Mouse (Mus musculus) A20 (cell line): ENCODE measurements around the gene Rbm12.
A peak's percentile ranks its signal among the peaks of the same experiment; 100 is the strongest.
"Not testable (repeated sequence)": the region's sequence is repeated elsewhere in the genome, so short reads cannot be mapped to it uniquely, and the experiment has no call there.

ENCODE experiments used
- DNase-seq: peaks from one replicate; pipeline ENCODE4 v3.0.0-alpha.2; 2011; ENCODE audit warnings: low read depth, low spot score

Gene Rbm12

GRCm38 (mm10) chr2:156111358-156112079 lies at the start of gene Rbm12, which contains the start of gene Cpne1:
Gene Rbm12 (minus strand): TSS chr2:156111978.
Gene Cpne1 (minus strand): TSS chr2:156111965.
- DNase-seq, result peak; percentile 95

DNA sequence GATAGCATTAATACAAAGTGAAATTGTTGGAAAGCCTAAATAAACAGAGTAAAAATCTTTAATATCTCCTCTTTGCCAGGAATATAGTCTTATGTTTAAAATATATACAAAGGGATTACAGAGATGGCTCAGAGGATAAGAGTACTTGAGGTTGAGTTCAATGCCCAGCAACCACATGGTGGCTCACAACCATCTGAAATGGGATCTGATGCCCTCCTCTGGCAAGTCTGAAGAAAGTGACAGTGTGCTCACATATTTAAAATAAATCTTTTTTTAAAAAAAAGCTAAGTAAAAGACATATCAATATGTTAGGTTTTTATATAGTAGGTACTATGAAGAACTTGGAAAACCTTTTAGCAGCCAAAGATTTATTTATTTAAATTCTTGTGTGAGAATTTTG lies 39.8 kb upstream of the Rbm12 start:
- no peak for DNase-seq

- no peak for DNase-seq
Measured at GRCm38 (mm10) chr2:156147316-156147915, 35.6 kb upstream of the Rbm12 start.

- DNase-seq, result peak; percentile 37
Measured at GRCm38 (mm10) chr2:156146272-156146989, 34.7 kb upstream of the Rbm12 start.

DNA sequence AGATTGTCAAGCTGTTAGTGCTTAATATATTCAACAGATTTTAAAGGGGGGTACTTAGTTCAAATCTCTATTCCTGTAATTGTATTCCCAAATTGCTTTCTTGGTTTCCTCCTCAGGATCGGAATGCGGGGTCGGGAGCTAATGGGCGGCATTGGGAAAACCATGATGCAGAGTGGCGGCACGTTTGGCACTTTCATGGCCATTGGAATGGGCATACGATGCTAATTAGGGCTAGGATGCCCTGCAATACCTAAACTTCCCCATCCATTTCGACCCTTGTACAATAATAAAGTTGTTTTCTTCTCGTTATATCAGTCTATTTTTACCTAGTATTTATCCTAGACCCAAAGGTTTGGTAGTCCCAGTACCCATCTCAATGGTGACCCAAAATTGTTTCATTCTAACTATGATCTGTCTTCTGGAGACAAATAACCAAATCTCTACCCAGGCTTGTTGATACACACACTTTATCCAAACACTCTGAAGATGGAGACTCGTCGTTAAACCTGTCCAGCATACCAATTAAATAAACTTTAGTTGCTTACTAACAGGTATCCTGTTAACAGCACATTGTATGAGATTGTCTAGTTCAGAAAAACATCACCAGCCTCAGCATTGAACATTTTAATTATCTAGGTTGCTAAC lies 33.8 kb upstream of the Rbm12 start:
- DNase-seq, result peak; percentile 52

DNA sequence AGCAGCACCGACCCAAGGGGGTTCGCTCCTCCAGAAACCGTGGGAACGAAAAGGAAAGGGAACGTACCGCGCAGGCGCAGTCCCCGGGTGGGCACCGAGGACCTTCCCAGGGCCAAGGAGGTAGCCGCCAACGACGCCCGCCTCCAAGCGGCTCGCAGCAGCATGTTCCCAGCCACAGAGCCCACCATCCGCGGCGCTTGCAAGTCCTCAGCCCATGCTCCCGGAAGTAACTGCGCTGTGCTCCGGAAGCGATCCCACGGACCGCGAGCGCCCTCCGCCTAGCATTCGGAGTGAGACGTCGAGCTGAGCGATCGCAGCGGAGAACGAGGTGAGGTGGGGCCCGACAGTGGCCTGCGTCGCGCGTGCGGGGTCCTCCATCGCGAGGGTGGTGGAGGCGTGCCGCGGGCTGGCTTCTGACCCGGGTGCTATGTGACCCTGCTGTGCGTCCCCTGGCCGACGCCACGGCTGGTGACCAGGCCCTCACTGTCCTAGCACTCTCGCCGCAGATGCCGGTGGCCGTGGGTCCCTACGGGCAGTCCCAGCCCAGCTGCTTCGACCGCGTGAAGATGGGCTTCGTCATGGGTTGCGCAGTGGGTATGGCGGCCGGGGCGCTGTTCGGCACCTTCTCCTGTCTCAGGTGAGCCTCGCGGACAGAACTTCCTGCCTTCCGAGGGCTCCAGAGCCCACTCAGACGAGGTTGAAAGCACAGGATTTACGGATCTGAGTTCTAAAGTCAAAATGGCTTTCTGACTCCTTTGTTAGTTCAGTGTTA lies 32.4 kb upstream of the Rbm12 start, which contains the start of the genes Romo1 and Nfs1:
TSS of gene Romo1 (plus strand) at position 87 of the 772 bp plus-strand sequence.
TSS of gene Nfs1 (minus strand) at position 234 of the 772 bp plus-strand sequence.
- DNase-seq, result peak; percentile 95

- DNase-seq, result no peak
Measured at GRCm38 (mm10) chr2:156143367-156143766, 31.6 kb upstream of the Rbm12 start.

- DNase-seq, result peak; percentile 50
Measured at GRCm38 (mm10) chr2:156142820-156143219, 31.0 kb upstream of the Rbm12 start.

GRCm38 (mm10) chr2:156135695-156136094 lies 23.9 kb upstream of the Rbm12 start:
- peak; percentile 43 for DNase-seq

- DNase-seq, result no peak
Measured at GRCm38 (mm10) chr2:156134161-156134560, 22.4 kb upstream of the Rbm12 start.

GRCm38 (mm10) chr2:156126992-156127391 lies 15.2 kb upstream of the Rbm12 start, which contains the start of gene Gm28036:
Gene Gm28036 (minus strand): TSS chr2:156127092.
- DNase-seq, result no peak

DNA sequence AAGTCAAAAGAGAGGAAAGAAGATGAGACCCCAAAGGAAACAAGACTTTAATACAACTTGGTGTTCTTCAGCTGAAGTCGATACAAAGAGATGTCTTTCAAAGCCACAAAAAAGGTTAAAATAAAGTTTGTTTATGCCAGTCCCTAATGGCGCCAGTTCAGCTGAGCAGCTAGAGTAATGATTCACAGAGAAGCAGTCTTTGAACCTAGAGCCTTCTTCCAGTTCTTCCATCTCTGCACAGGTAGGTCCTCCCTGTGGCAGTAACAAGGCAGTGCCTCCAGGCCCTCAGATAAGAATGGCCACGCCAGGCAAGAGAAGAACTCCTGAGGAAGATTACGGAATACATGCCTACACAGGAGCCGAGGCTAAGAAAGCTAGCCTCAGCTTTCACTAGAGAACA lies 12.0 kb upstream of the Rbm12 start:
- DNase-seq, result no peak

GRCm38 (mm10) chr2:156119566-156119965 lies 7.8 kb upstream of the Rbm12 start:
- DNase-seq, result no peak

DNA sequence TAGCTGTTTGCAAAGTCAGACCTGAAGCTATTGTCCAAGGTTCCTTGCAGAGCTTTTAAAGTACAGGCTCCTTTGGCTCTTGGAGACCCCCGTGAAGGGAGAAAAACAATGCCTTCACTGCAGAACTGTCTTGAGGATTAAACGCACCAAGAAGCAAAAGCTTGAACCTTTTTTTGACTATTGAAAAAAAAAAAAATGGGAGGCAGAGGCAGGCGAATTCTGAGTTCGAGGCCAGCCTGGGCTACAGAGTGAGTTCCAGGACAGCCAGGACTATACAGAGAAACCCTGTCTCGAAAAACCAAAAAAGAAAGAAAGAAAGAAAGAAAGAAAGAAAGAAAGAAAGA lies 274 bp upstream of the Rbm12 start:
- DNase-seq, result not testable (repeated sequence)

- peak; percentile 65 for DNase-seq
Measured at GRCm38 (mm10) chr2:156110627-156111357, 986 bp downstream of the Rbm12 start.

GRCm38 (mm10) chr2:156091926-156092325 lies 19.9 kb downstream of the Rbm12 start:
- no peak for DNase-seq

DNA sequence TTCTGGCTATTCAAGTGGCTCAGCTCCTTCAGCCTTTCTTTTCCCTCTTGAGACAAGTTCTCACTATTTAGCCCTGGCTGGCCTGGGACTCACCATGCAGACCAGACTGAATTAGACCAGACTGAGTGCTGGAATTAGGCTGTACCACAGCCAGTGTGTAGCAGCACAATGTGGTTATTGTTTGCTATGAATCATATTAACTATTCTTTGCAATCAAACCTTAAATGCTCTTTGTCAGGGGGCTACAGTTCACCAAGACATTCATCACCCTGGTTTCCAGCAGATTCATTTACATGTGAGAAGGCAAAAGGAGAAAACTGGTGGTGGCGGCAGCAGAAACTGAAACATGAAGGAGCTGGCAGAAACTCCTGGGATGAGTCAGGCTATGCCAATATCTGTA lies 22.0 kb downstream of the Rbm12 start:
- no peak for DNase-seq

- DNase-seq, result no peak
Measured at GRCm38 (mm10) chr2:156087391-156088110, 24.2 kb downstream of the Rbm12 start.

GRCm38 (mm10) chr2:156084541-156084940 lies 27.2 kb downstream of the Rbm12 start:
- DNase-seq, result no peak

DNA sequence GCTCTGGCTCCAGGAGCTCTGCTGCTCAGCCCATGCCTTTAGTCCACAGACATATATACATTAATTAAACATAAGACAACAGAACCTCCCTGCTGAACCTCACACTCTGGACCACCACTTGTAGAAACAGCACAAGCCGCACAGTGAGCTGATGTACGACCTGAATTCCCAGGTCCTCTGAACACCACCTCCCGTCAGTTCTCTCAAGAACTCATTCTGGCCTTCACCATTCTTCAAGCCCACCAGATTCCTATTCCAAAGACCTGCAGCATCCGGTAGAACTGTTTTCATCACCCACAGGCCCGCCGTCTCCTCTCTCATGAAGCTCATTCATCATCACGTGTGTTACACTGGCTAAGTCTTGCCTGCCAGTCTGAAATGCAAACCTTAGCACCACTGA lies 31.4 kb downstream of the Rbm12 start:
- no peak for DNase-seq
